Mouse (Mus musculus) G1E (cell line): Measurements from ENCODE around the gene Sphk1. TPM values are rescaled to one million over a fixed set of nuclear protein-coding genes. Genes with fewer than 3 reads are reported as not detected.

Experiments
- ATAC-seq: 2 replicates; pipeline ENCODE4 v1.8.0; 2016; ENCODE audit warnings: mild to moderate bottlenecking; ENCODE audit not compliant: insufficient number of reproducible peaks, poor library complexity, low FRiP score, severe bottlenecking; ENCODE audit errors: extremely low read depth
- DNase-seq: peaks from one replicate; pipeline ENCODE4 v3.0.0; 2012; ENCODE audit warnings: low spot score
- H3K27me3 ChIP-seq: 2 replicates; pipeline ENCODE4 v1.6.1; 2012; ENCODE audit warnings: mild to moderate bottlenecking, low read length, inconsistent platforms; ENCODE audit not compliant: insufficient read depth
- H3K36me3 ChIP-seq: replicated peaks from 2 replicates; pipeline ENCODE3; 2012; ENCODE audit warnings: mild to moderate bottlenecking, inconsistent platforms
- H3K4me1 ChIP-seq: 2 replicates; pipeline ENCODE4 v1.6.1; 2012; ENCODE audit warnings: low read depth, low read length, inconsistent platforms, mixed read lengths; ENCODE audit not compliant: insufficient read depth
- H3K4me3 ChIP-seq: 2 replicates; pipeline ENCODE4 v1.5.1; 2012; ENCODE audit warnings: low read depth, mild to moderate bottlenecking, inconsistent platforms, low read length, moderate library complexity, mixed read lengths
- H3K9me3 ChIP-seq: replicated peaks from 2 replicates; pipeline ENCODE4 v1.6.1; 2012; ENCODE audit warnings: inconsistent platforms
- CTCF ChIP-seq: IDR thresholded peaks from 2 replicates; pipeline ENCODE4 v1.5.1; 2012; ENCODE audit warnings: low read depth, low read length, inconsistent platforms, mixed read lengths
- GATA1 ChIP-seq: IDR thresholded peaks from 2 replicates; pipeline ENCODE4 v1.6.1; 2012; ENCODE audit warnings: borderline replicate concordance, low read length, inconsistent platforms, mixed read lengths
- GATA2 ChIP-seq: IDR thresholded peaks from 2 replicates; pipeline ENCODE4 v1.6.1; 2012; ENCODE audit warnings: low read depth, low read length, inconsistent platforms, borderline replicate concordance
- POLR2AphosphoS5 ChIP-seq: IDR thresholded peaks from 2 replicates; pipeline ENCODE4 v1.6.1; 2012; ENCODE audit warnings: low read depth, low read length, inconsistent platforms; ENCODE audit not compliant: insufficient replicate concordance
- TAL1 ChIP-seq: conservative IDR thresholded peaks from 2 replicates; pipeline ENCODE4 v1.6.1; 2012; ENCODE audit warnings: low read depth, low read length, inconsistent platforms, mixed read lengths
- polyA plus RNA-seq: library from polyadenylated mRNA; stranded (reverse); fragments of >175 nt; gene quantifications from 2 replicates; pipeline ENCODE4 v1.2.3, GENCODE M21; 2012
- total RNA-seq, 2 experiments: library from RNA; stranded (forward) in 1 of 2; stranded (reverse) in 1 of 2; fragments of 200-1000 nt in 1 of 2; fragments of >200 nt in 1 of 2; fragmentation: Nextera tagmentation in 1 of 2; gene quantifications; 2 replicates each; pipeline ENCODE4 v1.2.3; 2014 to 2017

The Sphk1 gene
- total and polyA plus RNA-seq, 3 experiments, result 2.3 to 22.1 (median 16.7) TPM

DNA sequence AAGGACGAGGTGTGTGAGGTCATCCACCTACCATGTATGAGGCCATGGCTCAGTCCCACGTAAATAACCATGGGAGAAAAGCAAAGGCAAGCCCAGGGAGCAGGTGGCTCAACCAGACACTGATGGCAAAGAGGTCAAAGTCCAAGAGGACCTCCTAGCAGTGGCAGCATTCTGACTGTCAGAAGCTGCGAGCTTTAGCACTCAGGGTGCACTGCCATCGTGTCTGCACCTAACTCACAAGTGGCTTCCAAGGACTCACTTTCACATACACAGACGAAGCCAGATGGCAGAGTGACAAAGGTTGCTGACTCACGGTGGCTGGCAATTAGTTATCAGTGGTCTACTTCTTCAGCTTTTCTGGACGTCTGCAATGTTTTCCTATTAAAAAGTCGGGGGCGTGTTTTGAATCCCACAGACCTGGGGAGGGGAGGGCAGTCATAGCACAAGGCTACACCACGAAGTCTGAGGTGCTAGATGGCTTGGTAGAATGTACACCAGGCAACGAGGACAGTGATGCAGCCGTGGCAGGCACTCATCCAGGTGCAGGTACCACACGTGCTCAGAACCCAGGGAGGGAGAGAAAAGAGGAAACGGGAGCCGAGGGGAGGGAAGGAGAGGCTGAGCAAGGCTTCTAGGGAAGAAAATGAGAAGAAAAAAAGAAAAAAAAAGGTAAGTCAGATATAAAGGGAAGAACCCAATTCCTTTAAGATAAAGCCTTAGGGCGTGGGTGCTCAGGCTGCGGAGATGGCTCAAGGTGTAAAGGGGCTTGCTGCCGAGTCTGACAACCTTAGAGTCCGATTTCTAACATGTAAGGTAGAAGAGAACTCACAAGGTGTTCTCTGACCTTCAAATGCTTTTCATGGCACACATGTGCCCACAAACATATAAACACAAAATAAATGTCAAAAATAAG lies 41.3 kb downstream of the Sphk1 start:
- DNase-seq (peak; percentile 42), ATAC-seq (0 out of 2 replicates have a peak, but pooled peaks have one; percentile 2)
- TF ChIP-seq GATA2, result no peak
- no peak for TF ChIP-seq TAL1
- no peak for TF ChIP-seq CTCF
- TF ChIP-seq GATA1, result no peak
- no peak for TF ChIP-seq POLR2AphosphoS5
- peaks cover 40% of the 10 kb centered on the region for H3K36me3 ChIP-seq
- H3K9me3 ChIP-seq, result no peaks in the 10 kb centered on the region
- H3K4me1 ChIP-seq, result peaks cover 86% of the 10 kb centered on the region
- peak overlapping the region; percentile 53; the same call in 1 of the 2 replicates for H3K4me3 ChIP-seq
- H3K27me3 ChIP-seq, result no peaks in the 10 kb centered on the region

DNA sequence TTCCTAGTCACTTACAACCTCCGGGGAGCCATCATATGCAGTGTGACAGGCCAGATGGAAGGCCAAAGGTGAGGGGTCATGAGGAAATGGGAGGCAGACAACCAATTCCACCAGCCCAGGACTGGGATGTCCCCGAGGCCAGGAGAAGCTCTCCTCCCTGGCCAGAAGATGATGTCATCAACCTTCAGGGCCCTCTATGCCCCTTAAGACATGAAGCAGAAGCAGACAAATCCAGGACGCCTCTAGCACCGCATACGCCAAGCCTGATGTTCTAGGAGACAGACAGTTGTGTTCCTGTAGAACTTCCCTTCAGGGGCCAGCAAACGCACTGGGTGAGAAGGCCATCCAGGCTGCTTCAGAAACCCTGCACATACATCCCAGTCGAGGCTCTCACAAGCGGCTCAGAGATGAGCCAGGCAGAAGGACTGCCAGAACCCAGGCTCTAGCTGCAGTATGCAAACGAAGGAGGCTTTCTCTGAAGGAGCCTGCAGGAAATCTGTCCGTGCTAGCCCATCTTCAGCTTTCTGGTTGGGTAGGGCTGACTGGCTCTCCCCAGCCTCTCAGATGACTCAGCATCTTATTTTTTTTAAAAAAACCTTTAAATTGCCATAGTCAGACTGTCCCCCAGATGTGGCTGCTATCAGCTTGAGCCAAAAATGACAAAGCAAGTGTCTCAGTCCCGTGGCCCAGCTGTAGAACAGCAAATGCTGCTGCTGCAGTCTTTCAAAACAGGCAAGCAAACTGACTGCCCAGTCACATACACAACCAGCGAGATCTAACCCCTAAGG lies 42.2 kb downstream of the Sphk1 start:
- H3K4me3 ChIP-seq, result peak overlapping the region; percentile 61; the same call in 1 of the 2 replicates
- peak; percentile 72 for ATAC-seq
- H3K9me3 ChIP-seq, result no peaks in the 10 kb centered on the region
- peak; percentile 54 for DNase-seq
- peaks cover 79% of the 10 kb centered on the region for H3K4me1 ChIP-seq
- no peak for TF ChIP-seq GATA2
- TF ChIP-seq TAL1, result peak; percentile 27; the same call in 1 of the 2 replicates
- H3K36me3 ChIP-seq, result peaks cover 32% of the 10 kb centered on the region
- H3K27me3 ChIP-seq, result no peaks in the 10 kb centered on the region

GRCm38 (mm10) chr11:116574486-116574885 lies 43.8 kb downstream of the Sphk1 start:
- no peak for ATAC-seq
- TF ChIP-seq GATA2 (no peak), GATA1 (no peak), TAL1 (no peak), POLR2AphosphoS5 (no peak), CTCF (no peak)
- DNase-seq, result no peak
- Histone ChIP-seq H3K4me3 (no peak overlapping the region), H3K4me1 (peaks cover 85% of the 10 kb centered on the region), H3K27me3 (no peaks in the 10 kb centered on the region), H3K9me3 (no peaks in the 10 kb centered on the region), H3K36me3 (peaks cover 41% of the 10 kb centered on the region)

- no peak overlapping the region for H3K4me3 ChIP-seq
- H3K9me3 ChIP-seq, result no peaks in the 10 kb centered on the region
- no peak for TF ChIP-seq TAL1
- TF ChIP-seq GATA2, result no peak
- no peak for TF ChIP-seq GATA1
- no peak for TF ChIP-seq CTCF
- no peak for TF ChIP-seq POLR2AphosphoS5
- ATAC-seq (no peak), DNase-seq (no peak)
- H3K4me1 ChIP-seq, result peaks cover 85% of the 10 kb centered on the region
- no peaks in the 10 kb centered on the region for H3K27me3 ChIP-seq
- H3K36me3 ChIP-seq, result peaks cover 41% of the 10 kb centered on the region
Measured at GRCm38 (mm10) chr11:116574982-116575381, 44.3 kb downstream of the Sphk1 start.

- H3K4me1 ChIP-seq, result peaks cover 85% of the 10 kb centered on the region
- no peaks in the 10 kb centered on the region for H3K9me3 ChIP-seq
- TF ChIP-seq GATA1, result no peak
- DNase-seq (no peak), ATAC-seq (no peak)
- H3K36me3 ChIP-seq, result peaks cover 41% of the 10 kb centered on the region
- H3K4me3 ChIP-seq, result no peak overlapping the region
- no peaks in the 10 kb centered on the region for H3K27me3 ChIP-seq
Measured at GRCm38 (mm10) chr11:116575396-116575795, 44.7 kb downstream of the Sphk1 start.

GRCm38 (mm10) chr11:116579280-116579679 lies 48.6 kb downstream of the Sphk1 start:
- Histone ChIP-seq H3K9me3 (no peaks in the 10 kb centered on the region), H3K4me1 (peaks cover 56% of the 10 kb centered on the region), H3K27me3 (peaks cover 9% of the 10 kb centered on the region), H3K36me3 (peaks cover 29% of the 10 kb centered on the region), H3K4me3 (no peak overlapping the region)
- no peak for ATAC-seq
- no peak for DNase-seq
- TF ChIP-seq GATA1 (no peak), POLR2AphosphoS5 (no peak), TAL1 (no peak), CTCF (no peak), GATA2 (no peak)
